Mouse (Mus musculus) embryonic fibroblast, embryonic 13.5 days (primary cell): ENCODE measurements around the gene Olfr1044.

ENCODE experiments used
- CTCF ChIP-seq: IDR thresholded peaks from 2 replicates; pipeline ENCODE4 v1.5.1; 2011; ENCODE audit warnings: mild to moderate bottlenecking, control low read depth, low read length, moderate library complexity, borderline replicate concordance; ENCODE audit not compliant: insufficient read depth
- POLR2A ChIP-seq: IDR thresholded peaks from 2 replicates; pipeline ENCODE4 v1.6.1; 2011; ENCODE audit warnings: low read depth, mild to moderate bottlenecking, control low read depth, low read length, moderate library complexity

GRCm38 (mm10) chr2:86195863-86196262 is 18.2 kb upstream of the Olfr1044 start:
- TF ChIP-seq CTCF (no peak), POLR2A (no peak)
